Mouse (Mus musculus) hindbrain, embryonic 13.5 days (tissue): ENCODE data around the gene Golm1. TPM values are rescaled to one million over a fixed set of nuclear protein-coding genes. Genes with fewer than 3 reads are reported as not detected.
"Not testable (repeated sequence)": the region's sequence is repeated elsewhere in the genome, so short reads cannot be mapped to it uniquely, and the experiment has no call there.

Experiments
- ATAC-seq: fragments of 200-750 bp; cut with Nextera tagmentation; 2 replicates; pipeline ENCODE4 v1.8.0; 2017; ENCODE audit warnings: moderate TSS enrichment; ENCODE audit not compliant: low FRiP score
- H3K27ac ChIP-seq: fragments of 300-500 bp; sonication (generic); 2 replicates; pipeline ENCODE4 v1.5.1; 2015; ENCODE audit warnings: inconsistent platforms, mild to moderate bottlenecking, moderate library complexity
- H3K27me3 ChIP-seq: fragments of 300-500 bp; sonication (generic); 2 replicates; pipeline ENCODE4 v1.6.1; 2015; ENCODE audit warnings: mild to moderate bottlenecking, inconsistent platforms
- H3K36me3 ChIP-seq: fragments of 300-500 bp; sonication (generic); 2 replicates; pipeline ENCODE4 v1.6.1; 2015; ENCODE audit warnings: mild to moderate bottlenecking, inconsistent platforms
- H3K4me1 ChIP-seq: fragments of 300-500 bp; sonication (generic); replicated peaks from 2 replicates; pipeline ENCODE4 v1.6.1; 2015; ENCODE audit warnings: inconsistent platforms
- H3K4me2 ChIP-seq: fragments of 300-500 bp; sonication (generic); 2 replicates; pipeline ENCODE4 v1.6.1; 2015; ENCODE audit warnings: inconsistent platforms, mild to moderate bottlenecking, moderate library complexity
- H3K4me3 ChIP-seq: fragments of 300-500 bp; sonication (generic); 2 replicates; pipeline ENCODE4 v1.5.1; 2015; ENCODE audit warnings: mild to moderate bottlenecking, inconsistent platforms
- H3K9ac ChIP-seq: fragments of 300-500 bp; sonication (generic); 2 replicates; pipeline ENCODE4 v1.6.1; 2015; ENCODE audit warnings: mild to moderate bottlenecking, inconsistent platforms
- H3K9me3 ChIP-seq: fragments of 300-500 bp; sonication (generic); 2 replicates; pipeline ENCODE4 v1.6.1; 2016; ENCODE audit warnings: inconsistent platforms
- WGBS: fragments of 180-500 bp; shearing (Covaris S2); methylation state at CpG from one replicate; pipeline ENCODE4 v1.1.7; 2015; 5-methylcytosine and 5-hydroxymethylcytosine counted together
- polyA plus RNA-seq: library from polyadenylated mRNA; unstranded; fragments of >200 nt; fragmentation: Nextera tagmentation; extraction: Ambion mirVana; gene quantifications from 2 replicates; pipeline ENCODE4 v1.2.1, GENCODE M21; 2015

Gene Golm1
- polyA plus RNA-seq: 49.3 and 50.6 TPM in 2 replicates

GRCm38 (mm10) chr13:59675151-59676011, at the start of gene Golm1:
TSS of gene Golm1 (minus strand) at chr13:59675811.
- Histone ChIP-seq H3K36me3 (no peaks in the 10 kb centered on the region), H3K27ac (peak within 1 kb of the TSS; percentile 89), H3K9me3 (no peaks in the 10 kb centered on the region), H3K4me1 (peaks cover 31% of the 10 kb centered on the region), H3K4me3 (peak within 1 kb of the TSS; percentile 75), H3K9ac (peak within 1 kb of the TSS; percentile 88), H3K4me2 (peak within 1 kb of the TSS; percentile 57), H3K27me3 (no peaks in the 10 kb centered on the region)
- 1% methylated on average over 54 of the region's 61 CpGs for WGBS
- ATAC-seq: peak; percentile 62

DNA sequence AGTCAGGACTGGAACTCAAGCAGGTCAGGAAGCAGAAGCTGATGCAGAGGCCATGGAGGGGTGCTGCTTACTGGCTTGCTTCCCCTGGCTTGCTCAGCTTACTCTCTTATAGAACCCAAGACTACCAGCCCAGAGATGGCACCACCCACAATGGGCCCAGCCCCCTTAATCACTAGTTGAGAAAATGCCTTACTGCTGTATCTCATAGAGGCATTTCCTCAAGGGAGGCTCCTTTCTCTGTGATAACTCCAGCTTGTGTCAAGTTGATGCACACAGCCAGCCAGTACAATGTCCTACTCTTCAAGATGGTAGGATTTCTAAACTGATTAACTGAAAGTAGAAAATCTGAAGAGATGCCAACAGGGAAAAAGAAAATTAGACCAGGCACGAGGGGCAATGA, 46.5 kb upstream of the Golm1 start:
- not testable (repeated sequence) for H3K9me3 ChIP-seq, H3K27me3 ChIP-seq, ATAC-seq, H3K36me3 ChIP-seq, H3K4me3 ChIP-seq, H3K9ac ChIP-seq, H3K27ac ChIP-seq, H3K4me2 ChIP-seq
- 81% methylated on average over 1 of the region's 1 CpGs for WGBS
- peaks cover 15% of the 10 kb centered on the region for H3K4me1 ChIP-seq

- no peak overlapping the region for H3K9ac ChIP-seq
- H3K27me3 ChIP-seq: no peaks in the 10 kb centered on the region
- peaks cover 7% of the 10 kb centered on the region; the same call in 1 of the 2 replicates for H3K4me1 ChIP-seq
- no peaks in the 10 kb centered on the region for H3K36me3 ChIP-seq
- ATAC-seq: no peak
- H3K4me3 ChIP-seq: no peak overlapping the region
- WGBS: 100% methylated on average over 1 of the region's 1 CpGs
- no peak overlapping the region for H3K4me2 ChIP-seq
- H3K9me3 ChIP-seq: no peaks in the 10 kb centered on the region
- H3K27ac ChIP-seq: no peak overlapping the region
Measured at GRCm38 (mm10) chr13:59719475-59719874, 43.9 kb upstream of the Golm1 start.

GRCm38 (mm10) chr13:59718857-59719440, 43.3 kb upstream of the Golm1 start:
- not testable (repeated sequence) for H3K9me3 ChIP-seq, H3K27ac ChIP-seq, H3K4me3 ChIP-seq, H3K4me2 ChIP-seq, H3K9ac ChIP-seq, ATAC-seq, H3K36me3 ChIP-seq, H3K4me1 ChIP-seq, H3K27me3 ChIP-seq
- 41% methylated on average over 6 of the region's 6 CpGs for WGBS

DNA sequence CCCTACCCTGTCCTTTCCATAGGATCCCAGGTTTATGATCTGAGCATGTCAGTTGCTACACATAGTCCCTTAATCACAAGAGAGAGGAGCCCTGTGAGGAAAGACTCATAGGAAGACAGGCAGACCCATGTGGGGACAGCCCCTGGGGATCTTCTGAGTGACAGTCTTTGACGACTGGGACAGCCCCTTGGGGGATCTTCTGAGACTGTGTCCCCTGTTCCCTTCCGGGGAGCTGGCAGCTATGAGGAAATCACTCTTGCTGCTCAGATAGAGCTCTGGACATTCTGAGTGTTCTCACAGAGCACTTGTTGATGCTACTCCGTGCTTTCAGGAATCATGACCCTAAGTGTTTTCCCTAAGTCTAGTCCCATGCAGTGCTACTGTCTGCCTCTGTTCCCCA, 38.1 kb upstream of the Golm1 start:
- 40% methylated on average over 3 of the region's 3 CpGs for WGBS
- H3K4me3 ChIP-seq: no peak overlapping the region
- no peak overlapping the region for H3K4me2 ChIP-seq
- no peak overlapping the region for H3K9ac ChIP-seq
- no peak for ATAC-seq
- H3K4me1 ChIP-seq: no peaks in the 10 kb centered on the region
- no peak overlapping the region for H3K27ac ChIP-seq
- H3K9me3 ChIP-seq: no peaks in the 10 kb centered on the region
- no peaks in the 10 kb centered on the region for H3K36me3 ChIP-seq
- no peaks in the 10 kb centered on the region for H3K27me3 ChIP-seq

DNA sequence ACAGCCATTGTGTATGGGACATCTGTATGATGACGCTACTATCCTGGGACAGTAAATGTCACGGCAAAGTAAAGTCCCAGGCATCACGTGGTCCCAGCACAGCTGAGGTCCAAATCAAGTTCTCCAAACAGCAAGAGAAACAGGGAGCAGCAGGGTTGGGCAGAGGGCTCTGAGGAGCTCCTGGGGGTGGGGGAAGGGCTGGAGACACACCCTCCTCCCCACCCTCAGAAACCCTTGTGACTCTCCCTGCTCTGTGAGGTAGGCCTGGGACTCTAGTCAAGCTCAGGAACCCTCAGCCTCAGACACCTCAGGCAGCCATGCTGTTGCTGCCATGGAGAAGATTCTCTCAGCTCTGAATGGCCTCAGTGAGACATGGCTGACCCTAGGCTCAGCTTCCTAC, 36.4 kb upstream of the Golm1 start, which contains the start of gene Spata31d1b:
TSS of gene Spata31d1b (plus strand) at position 301 of the 400 bp plus-strand sequence.
- not testable (repeated sequence) for H3K4me3 ChIP-seq, H3K27me3 ChIP-seq, ATAC-seq, H3K4me1 ChIP-seq, H3K4me2 ChIP-seq, H3K9ac ChIP-seq, H3K36me3 ChIP-seq, H3K9me3 ChIP-seq, H3K27ac ChIP-seq
- WGBS: 66% methylated on average over 3 of the region's 3 CpGs

DNA sequence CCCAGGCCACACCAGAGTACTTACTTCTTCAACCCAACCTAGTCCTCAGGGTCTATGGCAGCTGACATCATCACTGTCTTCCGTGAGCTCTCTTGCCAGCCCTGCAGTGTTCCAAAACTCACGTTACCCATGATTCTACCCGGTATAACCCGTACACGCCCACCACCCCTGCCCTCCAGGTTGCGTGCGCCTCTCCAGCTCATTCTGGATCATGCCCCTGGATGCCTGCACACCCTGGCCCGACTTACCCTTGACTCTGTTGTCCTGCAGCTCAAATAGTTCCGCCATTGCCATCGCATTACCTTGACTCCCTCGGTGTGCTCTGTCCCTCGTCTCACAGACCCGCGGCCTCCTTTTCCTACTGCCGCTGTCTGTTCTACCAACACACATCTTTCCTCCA, 34.6 kb upstream of the Golm1 start, which contains the start of gene Spata31d1a:
TSS of gene Spata31d1a (minus strand) at position 101 of the 400 bp plus-strand sequence.
- Histone ChIP-seq H3K27ac (no peak within 1 kb of the TSS), H3K4me1 (no peaks in the 10 kb centered on the region), H3K27me3 (no peaks in the 10 kb centered on the region), H3K9me3 (no peaks in the 10 kb centered on the region), H3K9ac (no peak within 1 kb of the TSS), H3K4me3 (no peak within 1 kb of the TSS), H3K36me3 (no peaks in the 10 kb centered on the region), H3K4me2 (no peak within 1 kb of the TSS)
- ATAC-seq: no peak
- 92% methylated on average over 15 of the region's 15 CpGs for WGBS

GRCm38 (mm10) chr13:59704562-59704961, 29.0 kb upstream of the Golm1 start:
- H3K4me3 ChIP-seq: no peak overlapping the region
- H3K4me2 ChIP-seq: no peak overlapping the region
- 62% methylated on average over 12 of the region's 12 CpGs for WGBS
- no peaks in the 10 kb centered on the region for H3K9me3 ChIP-seq
- H3K4me1 ChIP-seq: 0 out of 2 replicates have a peak, but pooled peaks cover 8% of the 10 kb centered on the region
- no peaks in the 10 kb centered on the region for H3K36me3 ChIP-seq
- no peak overlapping the region for H3K27ac ChIP-seq
- 0 out of 2 replicates have a peak, but pooled peaks cover 2% of the 10 kb centered on the region for H3K27me3 ChIP-seq
- no peak overlapping the region for H3K9ac ChIP-seq
- ATAC-seq: no peak

- 88% methylated on average over 12 of the region's 12 CpGs for WGBS
- H3K27me3 ChIP-seq: 0 out of 2 replicates have a peak, but pooled peaks cover 2% of the 10 kb centered on the region
- no peak overlapping the region for H3K4me2 ChIP-seq
- no peak for ATAC-seq
- H3K4me1 ChIP-seq: 0 out of 2 replicates have a peak, but pooled peaks cover 8% of the 10 kb centered on the region
- no peak overlapping the region for H3K27ac ChIP-seq
- H3K9ac ChIP-seq: no peak overlapping the region
- H3K4me3 ChIP-seq: no peak overlapping the region
- H3K9me3 ChIP-seq: no peaks in the 10 kb centered on the region
- H3K36me3 ChIP-seq: no peaks in the 10 kb centered on the region
Measured at GRCm38 (mm10) chr13:59703514-59703913, 27.9 kb upstream of the Golm1 start.

GRCm38 (mm10) chr13:59700137-59700536, 24.5 kb upstream of the Golm1 start:
- not testable (repeated sequence) for H3K27me3 ChIP-seq, H3K9me3 ChIP-seq, H3K4me1 ChIP-seq, H3K27ac ChIP-seq, H3K9ac ChIP-seq, H3K36me3 ChIP-seq, H3K4me3 ChIP-seq, ATAC-seq, H3K4me2 ChIP-seq
- 45% methylated on average over 1 of the region's 1 CpGs for WGBS

DNA sequence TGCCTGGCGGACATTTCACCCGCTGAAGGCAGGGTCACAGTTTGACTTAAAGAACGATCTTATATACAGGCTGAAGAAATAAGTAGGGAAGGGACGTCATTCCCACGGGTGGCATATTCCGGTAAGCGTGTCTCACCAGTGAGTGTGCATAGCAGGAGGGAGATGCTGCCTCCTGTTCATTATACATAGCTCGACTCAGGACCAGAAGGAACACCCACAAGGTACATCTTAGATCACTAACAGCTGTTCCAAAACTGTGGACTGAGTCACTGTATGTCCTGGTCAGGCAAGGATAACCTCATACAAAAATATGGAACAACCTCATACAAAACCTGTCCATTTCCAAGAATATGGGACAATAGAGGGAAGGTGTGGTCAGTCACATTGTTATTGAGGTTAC, 23.5 kb upstream of the Golm1 start:
- no peak overlapping the region for H3K4me2 ChIP-seq
- H3K4me3 ChIP-seq: no peak overlapping the region
- no peaks in the 10 kb centered on the region for H3K36me3 ChIP-seq
- no peak overlapping the region for H3K9ac ChIP-seq
- no peak for ATAC-seq
- no peak overlapping the region for H3K27ac ChIP-seq
- H3K4me1 ChIP-seq: 0 out of 2 replicates have a peak, but pooled peaks cover 3% of the 10 kb centered on the region
- 91% methylated on average over 8 of the region's 8 CpGs for WGBS
- no peaks in the 10 kb centered on the region for H3K9me3 ChIP-seq
- 0 out of 2 replicates have a peak, but pooled peaks cover 5% of the 10 kb centered on the region for H3K27me3 ChIP-seq

- no peak overlapping the region for H3K4me3 ChIP-seq
- no peak overlapping the region for H3K27ac ChIP-seq
- H3K27me3 ChIP-seq: 0 out of 2 replicates have a peak, but pooled peaks cover 3% of the 10 kb centered on the region
- WGBS: 90% methylated on average over 7 of the region's 7 CpGs
- H3K36me3 ChIP-seq: no peaks in the 10 kb centered on the region
- no peak overlapping the region for H3K9ac ChIP-seq
- ATAC-seq: no peak
- H3K9me3 ChIP-seq: no peaks in the 10 kb centered on the region
- no peaks in the 10 kb centered on the region; the same call in 1 of the 2 replicates for H3K4me1 ChIP-seq
- H3K4me2 ChIP-seq: no peak overlapping the region
Measured at GRCm38 (mm10) chr13:59695781-59696180, 20.2 kb upstream of the Golm1 start.
